Mouse (Mus musculus) forebrain, postnatal 0 days (tissue): ENCODE results near the gene Fam57b. TPM values are rescaled to one million over a fixed set of nuclear protein-coding genes. Genes with fewer than 3 reads are reported as not detected.

ENCODE experiments used
- ATAC-seq: fragments of 200-750 bp; cut with Nextera tagmentation; 2 replicates; pipeline ENCODE4 v1.8.0; 2017; ENCODE audit warnings: mild to moderate bottlenecking, moderate library complexity
- DNase-seq: peaks from one replicate; pipeline ENCODE4 v3.0.0-alpha.2; 2015
- H3K27ac ChIP-seq: fragments of 300-500 bp; sonication (generic); 2 replicates; pipeline ENCODE4 v1.5.1; 2014; ENCODE audit warnings: low read depth, mild to moderate bottlenecking, antibody characterized with exemption, low read length, moderate library complexity, mixed read lengths
- H3K27me3 ChIP-seq: fragments of 300-500 bp; sonication (generic); 2 replicates; pipeline ENCODE4 v1.6.1; 2014; ENCODE audit warnings: mild to moderate bottlenecking, low read length, mixed read lengths; ENCODE audit not compliant: insufficient read depth
- H3K36me3 ChIP-seq: fragments of 300-500 bp; sonication (generic); 2 replicates; pipeline ENCODE4 v1.6.1; 2014; ENCODE audit warnings: mild to moderate bottlenecking, moderate library complexity; ENCODE audit not compliant: insufficient read depth
- H3K4me1 ChIP-seq: fragments of 300-500 bp; sonication (generic); 2 replicates; pipeline ENCODE4 v1.6.1; 2014; ENCODE audit warnings: antibody characterized with exemption; ENCODE audit not compliant: insufficient read depth
- H3K4me2 ChIP-seq: fragments of 300-500 bp; sonication (generic); 2 replicates; pipeline ENCODE4 v1.6.1; 2014; ENCODE audit warnings: low read depth, mild to moderate bottlenecking, moderate library complexity
- H3K4me3 ChIP-seq: fragments of 300-500 bp; sonication (generic); 2 replicates; pipeline ENCODE4 v1.5.1; 2014; ENCODE audit warnings: low read depth, low read length, mixed read lengths
- H3K9ac ChIP-seq: fragments of 300-500 bp; sonication (generic); 2 replicates; pipeline ENCODE4 v1.6.1; 2014; ENCODE audit warnings: mild to moderate bottlenecking
- H3K9me3 ChIP-seq: fragments of 300-500 bp; sonication (generic); 2 replicates; pipeline ENCODE4 v1.6.1; 2016; ENCODE audit warnings: low read length
- CTCF ChIP-seq: sonication (generic); IDR thresholded peaks from 2 replicates; pipeline ENCODE4 v1.5.1; 2016; ENCODE audit warnings: antibody characterized with exemption, control low read depth, low read depth
- WGBS: fragments of 180-500 bp; shearing (Covaris S2); extraction: QIAGEN DNeasy Blood & Tissue Kit; methylation state at CpG from one replicate; pipeline ENCODE4 v1.1.7; 2014; 5-methylcytosine and 5-hydroxymethylcytosine counted together
- polyA plus RNA-seq: library from polyadenylated mRNA; unstranded; fragments of >200 nt; fragmentation: Nextera tagmentation; extraction: Ambion mirVana; gene quantifications from 2 replicates; pipeline ENCODE4 v1.2.1, GENCODE M21; 2015
- total RNA-seq: library from RNA; depleted of rRNA; stranded (reverse); fragments of >200 nt; gene quantifications from 2 replicates; pipeline ENCODE4 v1.2.3, GENCODE M21; 2014

The Fam57b gene
- total and polyA plus RNA-seq, 2 experiments from 2014 or later = 34.4 to 42.6 TPM

GRCm38 (mm10) chr7:126861429-126862130, 64.1 kb downstream of the Fam57b start, which contains the start of gene Hirip3:
TSS of gene Hirip3 (plus strand) at chr7:126861972.
- WGBS = 2% methylated on average over 42 of the region's 42 CpGs
- H3K27ac ChIP-seq = peak within 1 kb of the TSS; percentile 86
- peak within 1 kb of the TSS; percentile 69 for H3K4me3 ChIP-seq
- peaks cover 15% of the 10 kb centered on the region; the same call in 1 of the 2 replicates for H3K4me1 ChIP-seq
- no peaks in the 10 kb centered on the region for H3K27me3 ChIP-seq
- peak within 1 kb of the TSS; percentile 56 for H3K9ac ChIP-seq
- ATAC-seq (peak; percentile 94), DNase-seq (peak; percentile 94)
- H3K36me3 ChIP-seq = peaks cover 56% of the 10 kb centered on the region
- peak within 1 kb of the TSS; percentile 81 for H3K4me2 ChIP-seq
- H3K9me3 ChIP-seq = no peaks in the 10 kb centered on the region
- no peak; the same call in 1 of the 2 replicates for TF ChIP-seq CTCF

- TF ChIP-seq CTCF = peak; percentile 33; the same call in 1 of the 2 replicates
- Histone ChIP-seq H3K4me3 (peak within 1 kb of the TSS; percentile 69), H3K9ac (peak within 1 kb of the TSS; percentile 56), H3K9me3 (no peaks in the 10 kb centered on the region), H3K27me3 (no peaks in the 10 kb centered on the region), H3K4me2 (peak within 1 kb of the TSS; percentile 81), H3K36me3 (peaks cover 56% of the 10 kb centered on the region), H3K4me1 (peaks cover 15% of the 10 kb centered on the region; the same call in 1 of the 2 replicates), H3K27ac (peak within 1 kb of the TSS; percentile 86)
- WGBS = under 1% methylated on average over 41 of the region's 41 CpGs
- ATAC-seq = peak; percentile 87
- DNase-seq = peak; percentile 98
These were observed 64.8 kb downstream of the Fam57b start, which contains the start of gene Ino80e for GRCm38 (mm10) chr7:126862147-126862784. TSS of gene Ino80e (minus strand) at chr7:126862377.

- no peak for TF ChIP-seq CTCF
- no peak overlapping the region for H3K9ac ChIP-seq
- WGBS = 62% methylated on average over 6 of the region's 6 CpGs
- no peaks in the 10 kb centered on the region for H3K9me3 ChIP-seq
- H3K27me3 ChIP-seq = no peaks in the 10 kb centered on the region
- H3K4me3 ChIP-seq = no peak overlapping the region
- H3K27ac ChIP-seq = peak overlapping the region; percentile 35; the same call in 1 of the 2 replicates
- DNase-seq (no peak), ATAC-seq (no peak)
- peaks cover 61% of the 10 kb centered on the region for H3K36me3 ChIP-seq
- peaks cover 15% of the 10 kb centered on the region; the same call in 1 of the 2 replicates for H3K4me1 ChIP-seq
- peak overlapping the region; percentile 81; the same call in 1 of the 2 replicates for H3K4me2 ChIP-seq
These were observed 66.3 kb downstream of the Fam57b start for GRCm38 (mm10) chr7:126863791-126864190.

- H3K4me1 ChIP-seq = peaks cover 8% of the 10 kb centered on the region; the same call in 1 of the 2 replicates
- H3K4me2 ChIP-seq = no peak overlapping the region
- WGBS = 88% methylated on average over 2 of the region's 2 CpGs
- H3K27me3 ChIP-seq = no peaks in the 10 kb centered on the region
- TF ChIP-seq CTCF = no peak
- DNase-seq = no peak
- peaks cover 90% of the 10 kb centered on the region for H3K36me3 ChIP-seq
- H3K4me3 ChIP-seq = no peak overlapping the region
- H3K9ac ChIP-seq = no peak overlapping the region
- H3K27ac ChIP-seq = no peak overlapping the region
- H3K9me3 ChIP-seq = no peaks in the 10 kb centered on the region
- no peak for ATAC-seq
These were observed 70.1 kb downstream of the Fam57b start for GRCm38 (mm10) chr7:126867534-126867933.

- peaks cover 6% of the 10 kb centered on the region; the same call in 1 of the 2 replicates for H3K4me1 ChIP-seq
- peaks cover 94% of the 10 kb centered on the region for H3K36me3 ChIP-seq
- H3K4me3 ChIP-seq = no peak overlapping the region
- 86% methylated on average over 12 of the region's 12 CpGs for WGBS
- ATAC-seq (no peak), DNase-seq (no peak)
- TF ChIP-seq CTCF = no peak
- no peak overlapping the region for H3K27ac ChIP-seq
- no peaks in the 10 kb centered on the region for H3K9me3 ChIP-seq
- no peak overlapping the region for H3K4me2 ChIP-seq
- H3K27me3 ChIP-seq = no peaks in the 10 kb centered on the region
- no peak overlapping the region for H3K9ac ChIP-seq
These were observed 70.5 kb downstream of the Fam57b start for GRCm38 (mm10) chr7:126868003-126868402.

GRCm38 (mm10) chr7:126869780-126870519, 72.5 kb downstream of the Fam57b start:
- WGBS = 90% methylated on average over 23 of the region's 23 CpGs
- Histone ChIP-seq H3K4me1 (no peaks in the 10 kb centered on the region), H3K9ac (no peak overlapping the region), H3K36me3 (peaks cover 99% of the 10 kb centered on the region), H3K27me3 (no peaks in the 10 kb centered on the region), H3K4me2 (no peak overlapping the region), H3K9me3 (no peaks in the 10 kb centered on the region), H3K4me3 (no peak overlapping the region), H3K27ac (no peak overlapping the region)
- TF ChIP-seq CTCF = no peak
- ATAC-seq = no peak
- no peak for DNase-seq
